Mouse (Mus musculus): Measurements from ENCODE around the gene Olfr365.

Gene Olfr365

DNA sequence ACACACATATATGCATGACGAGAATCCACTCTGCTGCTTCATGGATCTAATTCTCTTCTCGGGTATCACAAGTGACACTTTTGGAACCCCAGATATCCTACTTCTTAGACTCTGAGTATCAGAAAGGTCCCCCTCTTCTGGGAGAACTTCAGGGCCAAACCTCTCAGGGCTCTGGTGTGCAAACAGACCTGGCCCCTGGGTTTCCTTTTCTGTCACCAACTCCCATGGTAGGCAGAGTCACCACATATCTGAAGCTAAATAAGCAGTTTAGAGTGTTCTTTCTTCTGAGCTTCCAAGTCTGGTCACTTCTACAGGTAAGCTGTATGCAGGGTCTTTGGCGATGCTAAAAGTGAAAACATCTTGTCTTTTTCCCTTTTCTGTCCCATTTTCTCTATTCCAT lies at the start of gene Olfr365:
Gene Olfr365, plus strand, starts transcription at position 301 of the 400 bp plus-strand sequence.
- DNase-seq (ENCODE audit: low read depth, low spot score), result no peak

GRCm38 (mm10) chr2:37139022-37139421 lies 49.0 kb upstream of the Olfr365 start, which contains the start of gene Olfr364-ps1:
Gene Olfr364-ps1, plus strand, starts transcription at chr2:37139322.
- DNase-seq (ENCODE audit: low read depth, low spot score), result no peak

- no peak for DNase-seq (ENCODE audit: low read depth, low spot score)
Observed at GRCm38 (mm10) chr2:37211274-37211673, 23.3 kb downstream of the Olfr365 start, which contains the start of gene Olfr366. Gene Olfr366, plus strand, starts transcription at chr2:37211574.
